Mouse (Mus musculus): ENCODE measurements around the gene Bcas1. TPM values are rescaled to one million over a fixed set of nuclear protein-coding genes. Genes with fewer than 3 reads are reported as not detected.

Gene Bcas1
- polyA plus RNA-seq, 1 experiment from 2014 or later: 0.48 TPM

- H3K27me3 ChIP-seq (ENCODE audit: insufficient read depth, low read length): no peaks in the 10 kb centered on the region
- 83% methylated on average over 2 of the region's 2 CpGs for WGBS (ENCODE audit: insufficient replicate concordance)
- H3K4me3 ChIP-seq (ENCODE audit: low read depth, low read length): no peak overlapping the region
- no peak for TF ChIP-seq CTCF (IDR thresholded peaks at IDR 0.05; ENCODE audit: low read depth)
- TF ChIP-seq EP300 (IDR thresholded peaks at IDR 0.05; ENCODE audit: low read depth): no peak
- no peaks in the 10 kb centered on the region for H3K4me1 ChIP-seq (ENCODE audit: insufficient read depth)
- H3K27ac ChIP-seq (ENCODE audit: low read depth): no peak overlapping the region
- no peak overlapping the region for H3K4me2 ChIP-seq (ENCODE audit: low read depth, low read length)
- H3K36me3 ChIP-seq (replicated peaks; ENCODE audit: insufficient read depth, low read length): no peaks in the 10 kb centered on the region
- DNase-seq (no peak), ATAC-seq (no peak)
- H3K9ac ChIP-seq (replicated peaks): no peak overlapping the region
- H3K9me3 ChIP-seq (ENCODE audit: low read length): no peaks in the 10 kb centered on the region
Observed at GRCm38 (mm10) chr2:170365676-170366075, 62.0 kb downstream of the Bcas1 start.

- 66% methylated on average over 3 of the region's 3 CpGs for WGBS (ENCODE audit: insufficient replicate concordance)
- no peak overlapping the region for H3K27ac ChIP-seq (ENCODE audit: low read depth)
- no peaks in the 10 kb centered on the region for H3K27me3 ChIP-seq (ENCODE audit: insufficient read depth, low read length)
- no peaks in the 10 kb centered on the region for H3K36me3 ChIP-seq (replicated peaks; ENCODE audit: insufficient read depth, low read length)
- DNase-seq (no peak), ATAC-seq (no peak)
- no peak overlapping the region for H3K4me2 ChIP-seq (ENCODE audit: low read depth, low read length)
- H3K4me1 ChIP-seq (ENCODE audit: insufficient read depth): no peaks in the 10 kb centered on the region
- no peak for TF ChIP-seq EP300 (IDR thresholded peaks at IDR 0.05; ENCODE audit: low read depth)
- H3K4me3 ChIP-seq (ENCODE audit: low read depth, low read length): no peak overlapping the region
- no peak overlapping the region for H3K9ac ChIP-seq (replicated peaks)
- no peaks in the 10 kb centered on the region for H3K9me3 ChIP-seq (ENCODE audit: low read length)
Observed at GRCm38 (mm10) chr2:170365271-170365670, 62.4 kb downstream of the Bcas1 start.

GRCm38 (mm10) chr2:170356667-170357374, 70.8 kb downstream of the Bcas1 start:
- 61% methylated on average over 16 of the region's 16 CpGs for WGBS (ENCODE audit: insufficient replicate concordance)

GRCm38 (mm10) chr2:170354963-170355367, 72.7 kb downstream of the Bcas1 start:
- 12% methylated on average over 10 of the region's 10 CpGs for WGBS (ENCODE audit: insufficient replicate concordance)
- peak; percentile 75 for DNase-seq

More at GRCm38 (mm10) chr2:170356667-170357374, 70.8 kb downstream of the Bcas1 start:
- Histone ChIP-seq H3K27me3 (ENCODE audit: insufficient read depth, low read length) (no peaks in the 10 kb centered on the region), H3K4me1 (ENCODE audit: insufficient read depth) (peaks cover 3% of the 10 kb centered on the region), H3K27ac (ENCODE audit: low read depth) (no peak overlapping the region), H3K9me3 (ENCODE audit: low read length) (no peaks in the 10 kb centered on the region), H3K4me2 (ENCODE audit: low read depth, low read length) (no peak overlapping the region), H3K36me3 (replicated peaks; ENCODE audit: insufficient read depth, low read length) (no peaks in the 10 kb centered on the region), H3K9ac (replicated peaks) (no peak overlapping the region), H3K4me3 (ENCODE audit: low read depth, low read length) (no peak overlapping the region)
- DNase-seq: peak; percentile 40
- no peak for ATAC-seq
- no peak for TF ChIP-seq EP300 (IDR thresholded peaks at IDR 0.05; ENCODE audit: low read depth)
- TF ChIP-seq CTCF (IDR thresholded peaks at IDR 0.05; ENCODE audit: low read depth): peak; percentile 43

GRCm38 (mm10) chr2:170352273-170352672, 75.4 kb downstream of the Bcas1 start:
- DNase-seq (no peak), ATAC-seq (no peak)
- Histone ChIP-seq H3K4me3 (ENCODE audit: low read depth, low read length) (no peak overlapping the region), H3K9ac (replicated peaks) (no peak overlapping the region), H3K27me3 (ENCODE audit: insufficient read depth, low read length) (no peaks in the 10 kb centered on the region), H3K4me2 (ENCODE audit: low read depth, low read length) (no peak overlapping the region), H3K9me3 (ENCODE audit: low read length) (no peaks in the 10 kb centered on the region), H3K36me3 (replicated peaks; ENCODE audit: insufficient read depth, low read length) (no peaks in the 10 kb centered on the region), H3K27ac (ENCODE audit: low read depth) (no peak overlapping the region), H3K4me1 (ENCODE audit: insufficient read depth) (peaks cover 3% of the 10 kb centered on the region)
- TF ChIP-seq CTCF (IDR thresholded peaks at IDR 0.05; ENCODE audit: low read depth): no peak
- TF ChIP-seq EP300 (IDR thresholded peaks at IDR 0.05; ENCODE audit: low read depth): no peak
- WGBS (ENCODE audit: insufficient replicate concordance): 82% methylated on average over 4 of the region's 4 CpGs

More at GRCm38 (mm10) chr2:170354963-170355367, 72.7 kb downstream of the Bcas1 start:
- peak; percentile 40; the same call in 1 of the 2 replicates for ATAC-seq
- H3K4me2 ChIP-seq (ENCODE audit: low read depth, low read length): peak overlapping the region; percentile 52
- TF ChIP-seq EP300 (IDR thresholded peaks at IDR 0.05; ENCODE audit: low read depth) (no peak), CTCF (IDR thresholded peaks at IDR 0.05; ENCODE audit: low read depth) (peak; percentile 87)
- no peaks in the 10 kb centered on the region for H3K9me3 ChIP-seq (ENCODE audit: low read length)
- no peak overlapping the region for H3K9ac ChIP-seq (replicated peaks)
- H3K4me3 ChIP-seq (ENCODE audit: low read depth, low read length): no peak overlapping the region
- peaks cover 3% of the 10 kb centered on the region for H3K4me1 ChIP-seq (ENCODE audit: insufficient read depth)
- no peaks in the 10 kb centered on the region for H3K36me3 ChIP-seq (replicated peaks; ENCODE audit: insufficient read depth, low read length)
- no peak overlapping the region for H3K27ac ChIP-seq (ENCODE audit: low read depth)
- no peaks in the 10 kb centered on the region for H3K27me3 ChIP-seq (ENCODE audit: insufficient read depth, low read length)

GRCm38 (mm10) chr2:170351847-170352246, 75.8 kb downstream of the Bcas1 start:
- TF ChIP-seq EP300 (IDR thresholded peaks at IDR 0.05; ENCODE audit: low read depth) (no peak), CTCF (IDR thresholded peaks at IDR 0.05; ENCODE audit: low read depth) (no peak)
- Histone ChIP-seq H3K27me3 (ENCODE audit: insufficient read depth, low read length) (no peaks in the 10 kb centered on the region), H3K27ac (ENCODE audit: low read depth) (no peak overlapping the region), H3K9me3 (ENCODE audit: low read length) (no peaks in the 10 kb centered on the region), H3K4me2 (ENCODE audit: low read depth, low read length) (no peak overlapping the region), H3K4me1 (ENCODE audit: insufficient read depth) (peaks cover 3% of the 10 kb centered on the region), H3K4me3 (ENCODE audit: low read depth, low read length) (no peak overlapping the region), H3K36me3 (replicated peaks; ENCODE audit: insufficient read depth, low read length) (no peaks in the 10 kb centered on the region), H3K9ac (replicated peaks) (no peak overlapping the region)
- WGBS (ENCODE audit: insufficient replicate concordance): 71% methylated on average over 6 of the region's 6 CpGs
- no peak for ATAC-seq
- DNase-seq: no peak
